Mouse (Mus musculus): Measurements from ENCODE around the gene Lsm14b.

Gene Lsm14b

GRCm38 (mm10) chr2:180063338-180064131, 38.7 kb downstream of the Lsm14b start:
- no peak for DNase-seq (ENCODE audit: low read depth)

GRCm38 (mm10) chr2:180069770-180070480, 45.1 kb downstream of the Lsm14b start:
- DNase-seq (ENCODE audit: low read depth) = no peak

GRCm38 (mm10) chr2:180070481-180071453, 46.0 kb downstream of the Lsm14b start, which contains the start of gene Mtg2:
Gene Mtg2 (plus strand): TSS chr2:180070588.
- peak; percentile 83 for DNase-seq (ENCODE audit: low read depth)

- no peak for DNase-seq (ENCODE audit: low read depth)
These were observed 46.9 kb downstream of the Lsm14b start for GRCm38 (mm10) chr2:180071671-180072070.

GRCm38 (mm10) chr2:180072886-180073285, 48.1 kb downstream of the Lsm14b start:
- DNase-seq (ENCODE audit: low read depth) = no peak

GRCm38 (mm10) chr2:180077622-180078021, 52.8 kb downstream of the Lsm14b start:
- DNase-seq (ENCODE audit: low read depth) = no peak

- no peak for DNase-seq (ENCODE audit: low read depth)
These were observed 55.9 kb downstream of the Lsm14b start for GRCm38 (mm10) chr2:180080680-180081079.

- DNase-seq (ENCODE audit: low read depth) = no peak
These were observed 58.3 kb downstream of the Lsm14b start for GRCm38 (mm10) chr2:180083063-180083462.

GRCm38 (mm10) chr2:180084565-180084964, 59.8 kb downstream of the Lsm14b start:
- no peak for DNase-seq (ENCODE audit: low read depth)
